Mouse (Mus musculus) liver, embryonic 13.5 days (tissue): Measurements from ENCODE around the gene Rln1. TPM values are rescaled to one million over a fixed set of nuclear protein-coding genes. Genes with fewer than 3 reads are reported as not detected.

Experiments
- ATAC-seq: fragments of 200-750 bp; cut with Nextera tagmentation; 2 replicates; pipeline ENCODE4 v1.8.0; 2017; ENCODE audit warnings: low read depth, mild to moderate bottlenecking, moderate number of reproducible peaks, moderate library complexity
- DNase-seq: peaks from one replicate; pipeline ENCODE4 v3.0.0; 2022
- H3K27ac ChIP-seq: fragments of 300-500 bp; sonication (generic); 2 replicates; pipeline ENCODE4 v1.5.1; 2015; ENCODE audit warnings: moderate library complexity, mild to moderate bottlenecking, inconsistent platforms
- H3K27me3 ChIP-seq: fragments of 300-500 bp; sonication (generic); 2 replicates; pipeline ENCODE4 v1.6.1; 2015; ENCODE audit warnings: mild to moderate bottlenecking, inconsistent platforms
- H3K36me3 ChIP-seq: fragments of 300-500 bp; sonication (generic); 2 replicates; pipeline ENCODE4 v1.6.1; 2015; ENCODE audit warnings: mild to moderate bottlenecking, inconsistent platforms
- H3K4me1 ChIP-seq: fragments of 300-500 bp; sonication (generic); replicated peaks from 2 replicates; pipeline ENCODE4 v1.6.1; 2015; ENCODE audit warnings: inconsistent platforms
- H3K4me2 ChIP-seq: fragments of 300-500 bp; sonication (generic); 2 replicates; pipeline ENCODE4 v1.6.1; 2015; ENCODE audit warnings: inconsistent platforms, mild to moderate bottlenecking, moderate library complexity
- H3K4me3 ChIP-seq: fragments of 300-500 bp; sonication (generic); replicated peaks from 2 replicates; pipeline ENCODE4 v1.5.1; 2015; ENCODE audit warnings: mild to moderate bottlenecking, inconsistent platforms
- H3K9ac ChIP-seq: fragments of 300-500 bp; sonication (generic); 2 replicates; pipeline ENCODE4 v1.6.1; 2015; ENCODE audit warnings: mild to moderate bottlenecking, inconsistent platforms
- H3K9me3 ChIP-seq: fragments of 300-500 bp; sonication (generic); replicated peaks from 2 replicates; pipeline ENCODE4 v1.6.1; 2016; ENCODE audit warnings: inconsistent platforms
- WGBS: fragments of 180-500 bp; shearing (Covaris S2); methylation state at CpG from one replicate; pipeline ENCODE4 v1.1.7; 2015; ENCODE audit not compliant: insufficient replicate concordance; 5-methylcytosine and 5-hydroxymethylcytosine counted together
- polyA plus RNA-seq: library from polyadenylated mRNA; unstranded; fragments of >200 nt; fragmentation: Nextera tagmentation; extraction: Ambion mirVana; gene quantifications from 2 replicates; pipeline ENCODE4 v1.2.1, GENCODE M21; 2015

The Rln1 gene
- polyA plus RNA-seq: 0.15 TPM in 1 of 2 replicates, not detected in the other

DNA sequence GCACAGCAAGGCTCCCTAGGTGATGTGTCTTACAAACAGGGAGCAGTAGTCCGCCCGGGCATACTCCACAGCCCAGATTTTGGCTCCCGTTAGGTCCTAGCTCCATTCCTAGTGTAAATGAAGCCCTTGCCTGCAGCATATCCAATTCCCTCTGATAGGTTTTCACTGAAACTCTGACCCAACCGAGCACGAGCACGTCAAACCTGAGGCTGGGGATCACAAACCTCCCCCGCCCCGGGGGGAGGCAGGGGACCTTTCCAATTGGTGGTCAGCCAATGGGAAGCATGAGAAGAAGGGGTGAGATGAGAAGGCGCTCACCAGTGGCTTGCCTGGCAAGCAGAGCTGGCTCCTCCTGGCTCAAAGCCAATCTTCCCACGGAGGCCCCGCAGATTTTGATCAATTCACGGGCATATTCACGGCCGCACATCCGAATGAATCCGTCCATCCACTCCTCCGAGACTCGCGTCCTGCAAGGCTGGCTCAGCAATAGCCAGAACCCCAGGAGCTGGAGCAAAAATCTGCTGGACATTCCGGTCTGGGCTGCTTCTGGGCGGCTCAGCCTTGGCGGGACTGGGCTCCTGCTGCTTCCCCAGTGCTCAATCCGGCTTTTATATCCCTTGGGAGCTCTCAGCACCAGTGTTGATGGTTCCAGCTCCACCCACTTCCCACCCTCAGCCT lies at the start of gene Rln1:
Rln1 (minus strand) TSS at position 603 of the 678 bp plus-strand sequence.
- H3K9me3 ChIP-seq: no peaks in the 10 kb centered on the region
- no peak for ATAC-seq
- WGBS: 9% methylated on average over 23 of the region's 23 CpGs
- no peaks in the 10 kb centered on the region for H3K36me3 ChIP-seq
- no peak for DNase-seq
- 0 out of 2 replicates have a peak within 1 kb of the TSS, but pooled peaks have one; percentile 22 for H3K9ac ChIP-seq
- H3K27ac ChIP-seq: no peak within 1 kb of the TSS
- H3K4me2 ChIP-seq: peak within 1 kb of the TSS; percentile 55
- H3K4me1 ChIP-seq: peaks cover 6% of the 10 kb centered on the region; the same call in 1 of the 2 replicates
- H3K4me3 ChIP-seq: peak within 1 kb of the TSS; percentile 25
- peaks cover 37% of the 10 kb centered on the region for H3K27me3 ChIP-seq

DNA sequence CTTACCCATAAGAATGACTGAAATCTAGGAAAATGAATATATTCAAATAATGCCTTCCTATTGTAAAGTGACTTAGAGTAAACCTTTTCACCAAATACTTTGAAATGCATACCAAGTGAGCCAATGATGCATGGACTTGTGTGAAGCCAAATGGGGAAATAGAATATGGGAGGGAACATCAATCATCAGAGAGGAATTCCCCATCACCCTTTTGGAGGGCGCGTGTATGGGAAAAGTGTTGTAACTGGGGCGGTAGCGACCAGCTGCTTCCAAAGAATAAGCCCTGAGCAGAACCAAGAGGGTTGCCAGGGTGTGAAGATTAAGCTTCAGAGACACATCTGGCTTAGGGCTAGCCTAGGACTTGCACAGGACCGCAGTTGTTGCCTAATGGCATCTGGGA lies 48.9 kb upstream of the Rln1 start:
- ATAC-seq (no peak), DNase-seq (no peak)
- H3K27me3 ChIP-seq: no peaks in the 10 kb centered on the region
- H3K4me1 ChIP-seq: peaks cover 6% of the 10 kb centered on the region
- H3K4me3 ChIP-seq: no peak overlapping the region
- H3K9me3 ChIP-seq: no peaks in the 10 kb centered on the region
- no peak overlapping the region for H3K4me2 ChIP-seq
- 0 out of 2 replicates have a peak, but pooled peaks cover 6% of the 10 kb centered on the region for H3K36me3 ChIP-seq
- 75% methylated on average over 5 of the region's 5 CpGs for WGBS
- no peak overlapping the region for H3K27ac ChIP-seq
- H3K9ac ChIP-seq: no peak overlapping the region

DNA sequence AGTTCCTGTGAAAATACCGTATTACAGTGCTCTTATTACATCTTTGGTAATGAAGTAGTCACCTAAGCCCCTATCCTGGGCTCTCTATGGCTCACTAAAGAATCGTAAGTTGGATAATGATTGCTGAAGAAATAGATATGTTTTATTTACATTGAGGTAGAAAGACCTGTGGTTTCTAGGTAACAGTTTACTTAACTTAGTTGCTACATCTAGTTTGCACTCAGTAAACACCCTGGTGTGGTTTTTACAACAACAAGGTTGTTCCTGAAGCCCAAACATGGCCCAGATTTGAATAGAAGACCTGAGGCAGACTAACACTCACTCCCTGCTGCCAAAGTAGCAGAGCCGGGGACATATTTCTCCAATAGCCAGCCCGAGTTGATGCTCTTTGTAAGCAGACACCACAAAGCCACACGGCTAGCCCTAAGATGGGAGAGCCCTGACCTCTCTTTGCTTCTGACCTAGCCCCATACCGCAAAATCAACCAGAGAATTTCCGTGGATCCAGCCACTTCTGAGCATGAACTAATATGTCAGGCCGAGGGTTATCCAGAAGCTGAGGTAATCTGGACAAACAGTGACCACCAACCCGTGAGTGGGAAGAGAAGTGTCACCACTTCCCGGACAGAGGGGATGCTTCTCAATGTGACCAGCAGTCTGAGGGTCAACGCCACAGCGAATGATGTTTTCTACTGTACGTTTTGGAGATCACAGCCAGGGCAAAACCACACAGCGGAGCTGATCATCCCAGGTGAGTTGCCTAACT lies 45.6 kb upstream of the Rln1 start:
- Histone ChIP-seq H3K9me3 (no peaks in the 10 kb centered on the region), H3K9ac (no peak overlapping the region), H3K36me3 (no peaks in the 10 kb centered on the region), H3K27me3 (no peaks in the 10 kb centered on the region), H3K4me1 (peaks cover 5% of the 10 kb centered on the region), H3K4me2 (no peak overlapping the region), H3K4me3 (no peak overlapping the region), H3K27ac (no peak overlapping the region)
- DNase-seq: no peak
- WGBS: 68% methylated on average over 14 of the region's 14 CpGs
- no peak for ATAC-seq

- 64% methylated on average over 3 of the region's 3 CpGs for WGBS
- H3K27ac ChIP-seq: no peak overlapping the region
- H3K9ac ChIP-seq: no peak overlapping the region
- H3K9me3 ChIP-seq: no peaks in the 10 kb centered on the region
- H3K27me3 ChIP-seq: no peaks in the 10 kb centered on the region
- ATAC-seq: no peak
- H3K4me2 ChIP-seq: no peak overlapping the region
- DNase-seq: no peak
- no peaks in the 10 kb centered on the region for H3K36me3 ChIP-seq
- H3K4me3 ChIP-seq: no peak overlapping the region
- peaks cover 16% of the 10 kb centered on the region for H3K4me1 ChIP-seq
Measured at GRCm38 (mm10) chr19:29376382-29376781, 41.9 kb upstream of the Rln1 start.

- no peak for ATAC-seq
- Histone ChIP-seq H3K4me2 (no peak overlapping the region), H3K4me3 (no peak overlapping the region), H3K4me1 (peaks cover 15% of the 10 kb centered on the region), H3K27me3 (no peaks in the 10 kb centered on the region), H3K9me3 (no peaks in the 10 kb centered on the region), H3K36me3 (no peaks in the 10 kb centered on the region), H3K27ac (no peak overlapping the region), H3K9ac (no peak overlapping the region)
- 80% methylated on average over 9 of the region's 9 CpGs for WGBS
- DNase-seq: no peak
Measured at GRCm38 (mm10) chr19:29374947-29375346, 40.5 kb upstream of the Rln1 start.

GRCm38 (mm10) chr19:29373438-29373837 lies 39.0 kb upstream of the Rln1 start:
- no peaks in the 10 kb centered on the region for H3K36me3 ChIP-seq
- ATAC-seq (no peak), DNase-seq (no peak)
- no peak overlapping the region for H3K4me3 ChIP-seq
- no peaks in the 10 kb centered on the region for H3K27me3 ChIP-seq
- H3K9me3 ChIP-seq: no peaks in the 10 kb centered on the region
- no peak overlapping the region for H3K4me2 ChIP-seq
- no peak overlapping the region for H3K9ac ChIP-seq
- H3K27ac ChIP-seq: no peak overlapping the region
- H3K4me1 ChIP-seq: peaks cover 19% of the 10 kb centered on the region
- 78% methylated on average over 11 of the region's 11 CpGs for WGBS

GRCm38 (mm10) chr19:29372621-29373020 lies 38.2 kb upstream of the Rln1 start:
- H3K4me2 ChIP-seq: no peak overlapping the region
- no peak for ATAC-seq
- no peaks in the 10 kb centered on the region for H3K27me3 ChIP-seq
- H3K4me1 ChIP-seq: peaks cover 26% of the 10 kb centered on the region
- no peaks in the 10 kb centered on the region for H3K36me3 ChIP-seq
- H3K27ac ChIP-seq: no peak overlapping the region
- H3K9me3 ChIP-seq: no peaks in the 10 kb centered on the region
- 77% methylated on average over 3 of the region's 3 CpGs for WGBS
- no peak overlapping the region for H3K4me3 ChIP-seq
- no peak overlapping the region for H3K9ac ChIP-seq
- DNase-seq: no peak

- Histone ChIP-seq H3K9me3 (no peaks in the 10 kb centered on the region), H3K4me2 (peak overlapping the region; percentile 54), H3K9ac (peak overlapping the region; percentile 33; the same call in 1 of the 2 replicates), H3K27ac (no peak overlapping the region), H3K27me3 (no peaks in the 10 kb centered on the region), H3K36me3 (no peaks in the 10 kb centered on the region), H3K4me1 (peaks cover 30% of the 10 kb centered on the region), H3K4me3 (peak overlapping the region; percentile 32)
- WGBS: 60% methylated on average over 4 of the region's 4 CpGs
- ATAC-seq (no peak), DNase-seq (no peak)
Measured at GRCm38 (mm10) chr19:29372138-29372537, 37.7 kb upstream of the Rln1 start.

- Histone ChIP-seq H3K4me1 (peaks cover 33% of the 10 kb centered on the region), H3K4me2 (peak overlapping the region; percentile 54), H3K9ac (peak overlapping the region; percentile 33; the same call in 1 of the 2 replicates), H3K36me3 (no peaks in the 10 kb centered on the region), H3K27me3 (no peaks in the 10 kb centered on the region), H3K9me3 (no peaks in the 10 kb centered on the region), H3K27ac (no peak overlapping the region), H3K4me3 (peak overlapping the region; percentile 32)
- WGBS: 67% methylated on average over 18 of the region's 18 CpGs
- no peak for ATAC-seq
- no peak for DNase-seq
Measured at GRCm38 (mm10) chr19:29371284-29372081, 37.0 kb upstream of the Rln1 start.

GRCm38 (mm10) chr19:29370545-29371283 lies 36.2 kb upstream of the Rln1 start:
- DNase-seq: no peak
- no peaks in the 10 kb centered on the region for H3K27me3 ChIP-seq
- H3K27ac ChIP-seq: no peak overlapping the region
- 74% methylated on average over 7 of the region's 7 CpGs for WGBS
- no peak overlapping the region for H3K4me3 ChIP-seq
- H3K9me3 ChIP-seq: no peaks in the 10 kb centered on the region
- H3K4me2 ChIP-seq: no peak overlapping the region
- H3K9ac ChIP-seq: no peak overlapping the region
- ATAC-seq: no peak
- no peaks in the 10 kb centered on the region for H3K36me3 ChIP-seq
- H3K4me1 ChIP-seq: peaks cover 40% of the 10 kb centered on the region
